Mouse (Mus musculus): ENCODE results near the gene Sos2.

The Sos2 gene

DNA sequence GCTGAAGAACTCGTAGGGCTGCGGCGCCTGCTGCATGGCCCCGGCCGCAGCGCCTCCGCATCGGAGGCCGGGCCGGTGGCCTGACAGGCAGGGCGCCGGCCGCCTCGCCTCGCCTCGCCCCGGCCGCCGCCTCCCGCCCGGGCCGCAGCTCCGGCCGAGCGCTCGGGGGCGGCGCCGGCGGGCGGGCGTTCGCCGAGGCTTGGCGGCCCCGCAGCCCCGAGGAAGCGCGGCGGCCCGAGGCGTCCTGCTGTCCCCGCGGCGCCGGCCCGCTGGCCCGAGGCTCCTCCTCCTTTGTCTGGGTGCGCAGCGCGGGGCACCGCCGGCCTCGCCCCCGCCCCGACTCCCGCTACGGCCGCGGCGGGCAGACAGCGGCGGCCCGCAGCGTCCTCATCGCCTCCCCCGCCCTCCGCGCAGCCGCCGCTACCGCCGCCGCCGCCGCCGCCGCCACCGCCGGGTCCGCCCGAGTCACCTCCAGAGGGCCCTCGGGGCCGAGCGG, at the start of gene Sos2:
Gene Sos2 (minus strand): TSS at position 287 of the 496 bp plus-strand sequence.
- peak in 1 of 2 experiments; percentile 48 for DNase-seq (ENCODE audit: low spot score in 2 of 2)

GRCm38 (mm10) chr12:69730306-69730705, 48.7 kb upstream of the Sos2 start:
- DNase-seq (ENCODE audit: low spot score in 2 of 2) = no peak

- no peak for DNase-seq (ENCODE audit: low spot score in 2 of 2)
These were observed 47.6 kb upstream of the Sos2 start for GRCm38 (mm10) chr12:69729246-69729645.

DNA sequence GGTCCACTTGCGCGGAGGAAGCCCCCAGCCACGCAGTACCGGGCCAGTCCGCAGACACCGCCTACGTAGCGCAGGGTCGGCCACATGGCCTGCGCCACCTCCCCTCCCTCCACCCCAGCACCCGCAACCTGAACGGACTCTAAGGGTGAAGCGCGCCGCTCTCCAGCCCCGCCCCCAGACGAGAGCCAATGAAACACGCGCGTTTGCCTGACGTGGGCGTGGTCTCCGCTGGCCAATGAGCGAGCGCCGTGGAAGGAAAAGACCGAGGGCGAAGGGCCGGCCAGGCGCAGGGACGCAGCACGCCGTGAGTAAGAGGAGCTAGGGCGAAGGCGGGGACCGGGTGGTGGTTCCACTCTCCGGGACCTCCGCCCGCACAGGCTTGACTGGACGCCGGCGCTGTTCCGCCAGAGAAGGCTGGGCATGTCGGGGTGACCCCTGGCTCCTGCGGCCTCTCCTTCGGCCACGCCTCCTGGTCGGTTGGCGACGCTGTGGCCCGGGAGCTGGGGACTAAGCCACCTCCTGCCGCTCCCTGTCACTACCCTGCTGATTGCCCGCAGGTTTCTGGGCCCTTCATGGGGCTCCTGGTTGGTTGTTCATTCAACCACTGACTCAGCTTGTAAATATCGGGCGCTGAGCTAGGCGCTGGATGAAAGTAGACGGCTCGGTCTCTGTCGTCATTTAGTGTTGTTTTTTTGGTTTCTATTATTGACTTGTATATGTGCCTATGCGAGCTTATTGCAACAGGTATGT, 43.2 kb upstream of the Sos2 start, which contains the start of the genes L2hgdh and Atp5s:
Gene L2hgdh (minus strand): TSS at position 163 of the 750 bp plus-strand sequence.
Gene Atp5s (plus strand): TSS at position 240 of the 750 bp plus-strand sequence.
- DNase-seq (ENCODE audit: low spot score in 2 of 2) = peak; percentile 97

- peak in 1 of 2 experiments; percentile 5 for DNase-seq (ENCODE audit: low spot score in 2 of 2)
These were observed 42.5 kb upstream of the Sos2 start for GRCm38 (mm10) chr12:69724018-69724710.

- no peak for DNase-seq (ENCODE audit: low spot score in 2 of 2)
These were observed 41.7 kb upstream of the Sos2 start for GRCm38 (mm10) chr12:69723376-69723775.

- no peak for DNase-seq (ENCODE audit: low spot score in 2 of 2)
These were observed 41.2 kb upstream of the Sos2 start for GRCm38 (mm10) chr12:69722857-69723256.

- DNase-seq (ENCODE audit: low spot score in 2 of 2) = no peak
These were observed 32.0 kb upstream of the Sos2 start for GRCm38 (mm10) chr12:69713628-69714027.

GRCm38 (mm10) chr12:69704799-69705458, 23.3 kb upstream of the Sos2 start:
- DNase-seq (ENCODE audit: low spot score in 2 of 2) = no peak

DNA sequence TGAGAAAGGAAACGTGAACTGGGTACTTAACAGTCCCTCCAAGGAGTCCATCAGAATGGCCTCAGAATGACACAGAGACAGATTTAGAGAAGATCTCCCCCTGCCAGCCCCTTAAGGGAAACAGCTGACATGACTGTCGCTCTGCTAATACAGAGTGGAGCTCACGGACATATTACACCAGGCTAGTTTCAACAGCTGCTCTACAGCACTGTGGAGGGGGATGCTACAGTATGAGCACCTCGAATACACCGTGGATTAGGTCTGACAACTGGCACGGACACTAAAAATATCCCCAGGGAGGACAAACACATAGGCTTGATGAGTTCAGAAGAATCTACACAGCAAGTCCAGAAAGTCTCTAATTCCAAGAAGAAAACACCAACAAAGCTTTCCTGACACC, 16.7 kb upstream of the Sos2 start:
- no peak for DNase-seq (ENCODE audit: low spot score in 2 of 2)

GRCm38 (mm10) chr12:69696746-69697145, 15.1 kb upstream of the Sos2 start:
- DNase-seq (ENCODE audit: low spot score in 2 of 2) = peak; percentile 35 to 46

DNA sequence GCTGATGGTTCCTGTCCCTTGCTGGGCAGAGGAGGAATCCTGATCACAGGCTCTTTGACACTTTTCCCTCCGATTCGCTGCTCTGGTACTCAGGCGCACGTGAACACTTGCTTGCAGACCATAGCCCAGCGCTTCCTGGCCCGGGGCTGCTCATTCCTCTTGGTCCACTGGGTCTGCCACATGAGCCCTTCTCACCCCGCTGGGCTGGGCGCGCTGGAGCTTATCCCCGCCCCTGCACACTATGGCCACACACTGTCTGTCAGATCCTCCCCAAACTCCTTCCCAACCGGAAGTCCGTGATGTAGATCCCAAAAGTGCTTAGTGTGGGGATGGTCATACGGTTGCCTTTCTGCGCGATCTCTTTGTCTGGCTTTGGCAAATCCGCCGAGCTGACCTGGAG, 11.8 kb upstream of the Sos2 start:
- no peak for DNase-seq (ENCODE audit: low spot score in 2 of 2)

DNA sequence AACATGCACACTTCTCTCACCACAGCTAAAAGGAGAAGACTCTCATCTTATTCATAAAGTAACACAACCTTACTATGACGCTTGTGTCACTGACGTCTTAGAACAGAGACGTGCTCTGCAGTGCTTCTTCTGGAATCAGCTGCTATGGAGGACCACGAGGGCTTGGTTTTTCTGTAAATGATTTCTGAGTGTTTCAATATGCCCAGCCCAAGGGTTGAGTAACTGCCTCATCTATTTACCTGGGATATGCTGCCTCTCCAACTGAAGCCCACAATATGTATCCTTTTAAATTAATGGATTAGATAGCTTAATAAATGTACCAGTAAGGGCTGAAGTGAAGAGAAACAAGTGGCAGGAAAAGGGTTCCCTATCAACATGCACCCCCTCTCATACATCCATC, 9.1 kb upstream of the Sos2 start:
- no peak for DNase-seq (ENCODE audit: low spot score in 2 of 2)

- DNase-seq (ENCODE audit: low spot score in 2 of 2) = no peak
These were observed 7.4 kb upstream of the Sos2 start for GRCm38 (mm10) chr12:69689094-69689493.

DNA sequence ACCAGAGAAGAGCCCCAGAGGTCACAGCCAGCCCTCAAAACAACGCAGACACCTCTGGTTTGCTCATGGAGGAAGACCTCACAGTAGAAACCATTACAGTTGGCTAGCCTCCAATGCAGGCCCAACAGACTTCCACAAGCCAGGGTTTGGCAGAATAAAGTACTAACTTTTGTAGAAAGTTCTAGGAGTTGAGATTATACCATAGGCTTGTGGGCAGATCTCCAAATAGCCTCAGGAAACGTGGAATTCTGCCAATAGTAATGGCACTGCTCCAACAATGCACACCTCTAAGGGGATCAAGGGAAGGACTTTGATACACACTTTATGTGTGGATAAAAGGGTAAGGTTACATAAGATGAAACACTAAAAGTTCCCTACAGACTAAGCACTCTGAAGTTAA, 6.7 kb upstream of the Sos2 start:
- no peak for DNase-seq (ENCODE audit: low spot score in 2 of 2)

GRCm38 (mm10) chr12:69683537-69683936, 1.9 kb upstream of the Sos2 start:
- peak; percentile 81 to 89 for DNase-seq (ENCODE audit: low spot score in 2 of 2)

DNA sequence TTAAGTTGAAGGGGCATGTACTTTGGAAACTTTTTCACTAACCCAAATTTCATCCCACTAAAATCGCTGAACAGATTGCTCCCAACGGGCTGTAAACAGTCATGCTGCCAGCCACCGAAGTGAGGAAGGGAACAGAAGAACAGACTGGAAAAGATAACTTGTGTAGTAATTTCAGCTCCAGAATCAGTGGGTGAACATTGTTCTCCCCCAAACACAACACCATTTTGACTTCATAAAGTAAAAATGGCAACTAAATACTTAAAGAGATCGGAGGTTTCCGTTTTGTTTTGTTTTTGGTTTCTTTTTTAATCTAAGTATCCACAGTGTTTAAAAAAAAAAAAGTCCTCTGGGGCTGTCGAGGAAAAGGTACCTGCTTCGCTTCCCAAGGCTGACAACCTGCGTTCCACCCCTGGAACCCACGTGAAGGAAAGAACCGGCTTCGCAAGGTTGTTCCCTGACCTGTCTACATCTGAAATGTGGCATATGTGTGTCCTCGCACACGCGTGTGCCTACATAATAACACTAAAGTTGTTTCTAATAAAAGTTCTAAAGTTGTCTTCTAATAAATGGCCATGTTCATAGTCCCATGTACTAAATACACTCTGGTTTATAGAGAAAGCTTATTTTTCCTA, 1.3 kb upstream of the Sos2 start:
- peak; percentile 15 to 37 for DNase-seq (ENCODE audit: low spot score in 2 of 2)

GRCm38 (mm10) chr12:69682065-69682787, 574 bp upstream of the Sos2 start:
- peak; percentile 85 to 87 for DNase-seq (ENCODE audit: low spot score in 2 of 2)

DNA sequence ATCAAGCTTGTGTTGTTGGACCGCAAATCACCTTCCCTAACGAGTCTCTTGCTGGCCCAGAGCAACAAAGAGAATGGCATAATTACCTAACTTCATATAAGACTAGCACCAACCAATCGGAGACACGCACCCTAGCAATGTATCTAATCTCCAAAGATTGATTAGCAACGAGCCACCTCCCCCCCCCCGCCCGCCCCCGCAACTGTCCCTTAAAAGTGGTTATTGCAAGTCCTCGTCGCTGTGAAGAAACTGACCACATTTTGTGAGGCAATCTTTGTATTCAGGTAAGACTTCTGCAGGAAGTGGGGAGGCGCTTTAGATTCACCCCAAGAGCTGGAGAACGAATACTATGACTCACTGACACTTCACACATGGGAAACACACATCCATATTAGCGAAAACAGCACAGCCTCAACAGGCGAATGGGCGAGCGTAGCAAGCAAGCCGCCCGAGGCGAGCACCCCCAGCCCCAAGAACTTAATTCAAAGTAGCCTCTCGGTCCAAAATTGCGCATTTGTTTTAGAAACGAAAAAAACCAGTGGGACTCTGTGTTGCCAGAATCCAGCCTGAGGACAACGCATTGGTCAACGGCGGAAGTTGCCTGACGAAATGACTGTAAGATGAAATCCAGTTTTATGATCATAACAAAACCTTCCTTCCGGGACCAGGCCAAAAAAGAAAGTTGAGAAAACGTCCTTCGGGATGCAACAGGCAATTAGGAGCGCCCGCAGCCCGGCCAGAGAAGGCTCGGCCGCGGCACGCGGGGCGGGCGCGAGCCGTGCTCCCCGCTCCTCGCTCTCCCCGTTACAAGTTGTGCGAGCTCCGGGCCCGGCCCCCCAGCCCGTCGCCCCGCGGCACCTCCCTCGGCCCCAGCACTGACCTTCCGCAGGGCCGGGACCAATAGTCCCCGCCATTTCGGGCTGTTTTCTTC, 752 bp downstream of the Sos2 start:
- DNase-seq (ENCODE audit: low spot score in 2 of 2) = peak; percentile 46 to 53

DNA sequence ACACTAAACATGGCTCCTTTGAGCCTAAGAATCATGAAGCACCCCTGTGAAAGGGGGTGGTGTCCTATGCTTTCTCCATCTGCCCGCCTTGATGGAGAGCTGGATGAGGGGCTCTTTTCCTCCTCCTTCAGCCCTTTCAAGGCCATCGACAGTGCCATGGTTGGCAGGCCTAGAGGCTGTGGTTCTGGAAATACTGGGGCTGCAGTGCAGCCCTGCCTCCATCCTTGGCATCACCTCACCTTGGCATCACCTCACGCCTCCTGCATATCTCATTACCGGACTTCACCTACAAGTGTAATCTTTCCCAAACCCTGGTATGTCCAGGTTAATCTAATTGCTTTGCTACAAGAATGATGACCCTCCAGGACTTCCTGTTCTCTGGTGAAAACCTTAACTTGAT, 5.5 kb downstream of the Sos2 start:
- no peak for DNase-seq (ENCODE audit: low spot score in 2 of 2)
